Mouse (Mus musculus) liver, embryonic 13.5 days (tissue): ENCODE data around the gene Syngr1. TPM values are rescaled to one million over a fixed set of nuclear protein-coding genes. Genes with fewer than 3 reads are reported as not detected.

Source experiments
- ATAC-seq: fragments of 200-750 bp; cut with Nextera tagmentation; 2 replicates; pipeline ENCODE4 v1.8.0; 2017; ENCODE audit warnings: low read depth, mild to moderate bottlenecking, moderate number of reproducible peaks, moderate library complexity
- DNase-seq: peaks from one replicate; pipeline ENCODE4 v3.0.0; 2022
- H3K27ac ChIP-seq: fragments of 300-500 bp; sonication (generic); 2 replicates; pipeline ENCODE4 v1.5.1; 2015; ENCODE audit warnings: moderate library complexity, mild to moderate bottlenecking, inconsistent platforms
- H3K27me3 ChIP-seq: fragments of 300-500 bp; sonication (generic); 2 replicates; pipeline ENCODE4 v1.6.1; 2015; ENCODE audit warnings: mild to moderate bottlenecking, inconsistent platforms
- H3K36me3 ChIP-seq: fragments of 300-500 bp; sonication (generic); 2 replicates; pipeline ENCODE4 v1.6.1; 2015; ENCODE audit warnings: mild to moderate bottlenecking, inconsistent platforms
- H3K4me1 ChIP-seq: fragments of 300-500 bp; sonication (generic); replicated peaks from 2 replicates; pipeline ENCODE4 v1.6.1; 2015; ENCODE audit warnings: inconsistent platforms
- H3K4me2 ChIP-seq: fragments of 300-500 bp; sonication (generic); 2 replicates; pipeline ENCODE4 v1.6.1; 2015; ENCODE audit warnings: inconsistent platforms, mild to moderate bottlenecking, moderate library complexity
- H3K4me3 ChIP-seq: fragments of 300-500 bp; sonication (generic); replicated peaks from 2 replicates; pipeline ENCODE4 v1.5.1; 2015; ENCODE audit warnings: mild to moderate bottlenecking, inconsistent platforms
- H3K9ac ChIP-seq: fragments of 300-500 bp; sonication (generic); 2 replicates; pipeline ENCODE4 v1.6.1; 2015; ENCODE audit warnings: mild to moderate bottlenecking, inconsistent platforms
- H3K9me3 ChIP-seq: fragments of 300-500 bp; sonication (generic); replicated peaks from 2 replicates; pipeline ENCODE4 v1.6.1; 2016; ENCODE audit warnings: inconsistent platforms
- WGBS: fragments of 180-500 bp; shearing (Covaris S2); methylation state at CpG from one replicate; pipeline ENCODE4 v1.1.7; 2015; ENCODE audit not compliant: insufficient replicate concordance; 5-methylcytosine and 5-hydroxymethylcytosine counted together
- polyA plus RNA-seq: library from polyadenylated mRNA; unstranded; fragments of >200 nt; fragmentation: Nextera tagmentation; extraction: Ambion mirVana; gene quantifications from 2 replicates; pipeline ENCODE4 v1.2.1, GENCODE M21; 2015

Gene Syngr1
- polyA plus RNA-seq, 1 experiment from 2014 or later, result 20.5 TPM

DNA sequence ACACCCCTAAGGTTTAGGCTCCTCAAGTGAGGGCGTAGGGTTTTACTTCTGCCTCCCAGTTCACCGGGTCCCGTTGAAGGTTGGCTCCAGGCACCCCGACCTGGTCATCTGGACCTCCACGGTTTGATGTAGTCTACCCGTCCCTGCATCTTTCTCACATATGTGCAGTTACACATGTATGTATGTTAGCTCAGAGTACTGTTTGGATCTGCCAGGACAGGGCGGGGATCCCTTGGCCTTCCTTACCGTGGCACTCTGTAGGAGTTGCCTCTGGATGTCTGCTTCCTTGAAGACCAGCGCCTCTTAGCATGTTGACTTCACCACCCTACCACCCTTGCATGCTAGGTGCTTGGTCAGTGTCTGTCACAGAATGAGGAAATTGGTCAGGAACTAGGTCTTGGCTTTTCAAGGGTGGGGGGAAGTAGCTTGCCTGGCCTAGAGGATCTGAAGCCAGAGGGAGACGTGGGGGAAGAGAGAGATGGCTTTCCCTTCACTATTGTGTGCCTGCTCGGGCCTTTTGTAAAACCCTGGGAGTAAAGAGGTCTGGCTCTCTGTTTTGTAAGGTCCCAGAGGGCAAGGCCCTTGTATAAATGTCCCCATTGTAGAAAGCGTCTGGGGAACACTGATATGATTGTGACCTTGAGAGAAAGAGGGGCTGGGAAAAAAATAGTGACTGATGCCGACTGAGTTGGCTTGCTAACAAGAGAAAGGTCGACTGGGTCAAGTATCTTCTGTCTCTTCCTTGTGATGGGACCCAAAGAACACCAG, 42.7 kb downstream of the Syngr1 start:
- H3K4me1 ChIP-seq, result peaks cover 90% of the 10 kb centered on the region
- peak overlapping the region; percentile 76 for H3K4me3 ChIP-seq
- H3K27ac ChIP-seq, result peak overlapping the region; percentile 97
- H3K27me3 ChIP-seq, result no peaks in the 10 kb centered on the region
- peak overlapping the region; percentile 89 for H3K9ac ChIP-seq
- peak; percentile 38 for DNase-seq
- H3K9me3 ChIP-seq, result no peaks in the 10 kb centered on the region
- peak; percentile 27 for ATAC-seq
- H3K36me3 ChIP-seq, result peaks cover 27% of the 10 kb centered on the region; the same call in 1 of the 2 replicates
- 2% methylated on average over 14 of the region's 14 CpGs for WGBS
- peak overlapping the region; percentile 79 for H3K4me2 ChIP-seq

- Histone ChIP-seq H3K9ac (peak overlapping the region; percentile 89), H3K4me2 (peak overlapping the region; percentile 79), H3K9me3 (no peaks in the 10 kb centered on the region), H3K27me3 (no peaks in the 10 kb centered on the region), H3K4me1 (peaks cover 90% of the 10 kb centered on the region), H3K36me3 (peaks cover 31% of the 10 kb centered on the region; the same call in 1 of the 2 replicates), H3K4me3 (peak overlapping the region; percentile 76), H3K27ac (peak overlapping the region; percentile 97)
- no peak for ATAC-seq
- 32% methylated on average over 9 of the region's 9 CpGs for WGBS
- DNase-seq, result no peak
These were observed 43.3 kb downstream of the Syngr1 start for GRCm38 (mm10) chr15:80134450-80134847.

DNA sequence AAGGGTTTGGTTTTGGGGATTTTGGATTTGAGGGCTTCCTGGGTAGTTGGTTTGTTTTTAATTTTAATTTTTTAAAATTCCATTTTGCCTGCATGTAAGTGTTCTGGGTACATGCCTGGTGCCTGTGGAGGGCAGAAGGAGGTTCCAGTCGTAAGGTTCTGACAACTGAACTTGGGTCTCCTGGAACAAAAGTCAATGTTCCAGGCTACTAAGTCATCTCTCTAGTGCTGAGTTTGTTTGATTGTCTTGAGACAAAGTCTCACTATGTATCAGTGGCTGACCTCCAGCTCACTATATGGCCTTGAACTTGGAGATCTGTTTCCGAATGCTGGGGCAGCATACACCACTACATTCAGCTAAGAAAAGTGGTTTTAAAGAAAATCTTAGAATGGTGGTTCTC, 44.4 kb downstream of the Syngr1 start:
- WGBS, result 82% methylated on average over 2 of the region's 2 CpGs
- peak overlapping the region; percentile 89 for H3K9ac ChIP-seq
- peak overlapping the region; percentile 79 for H3K4me2 ChIP-seq
- H3K27me3 ChIP-seq, result no peaks in the 10 kb centered on the region
- peak overlapping the region; percentile 31; the same call in 1 of the 2 replicates for H3K27ac ChIP-seq
- DNase-seq (no peak), ATAC-seq (no peak)
- no peak overlapping the region for H3K4me3 ChIP-seq
- H3K9me3 ChIP-seq, result no peaks in the 10 kb centered on the region
- H3K36me3 ChIP-seq, result peaks cover 41% of the 10 kb centered on the region
- peaks cover 86% of the 10 kb centered on the region for H3K4me1 ChIP-seq

GRCm38 (mm10) chr15:80136645-80137044, 45.5 kb downstream of the Syngr1 start:
- H3K9ac ChIP-seq, result no peak overlapping the region
- no peaks in the 10 kb centered on the region for H3K9me3 ChIP-seq
- WGBS, result 73% methylated on average over 3 of the region's 3 CpGs
- H3K27me3 ChIP-seq, result no peaks in the 10 kb centered on the region
- ATAC-seq (no peak), DNase-seq (no peak)
- H3K4me3 ChIP-seq, result no peak overlapping the region
- peak overlapping the region; percentile 60; the same call in 1 of the 2 replicates for H3K27ac ChIP-seq
- H3K36me3 ChIP-seq, result peaks cover 53% of the 10 kb centered on the region
- peaks cover 75% of the 10 kb centered on the region for H3K4me1 ChIP-seq
- H3K4me2 ChIP-seq, result peak overlapping the region; percentile 20; the same call in 1 of the 2 replicates

- Histone ChIP-seq H3K9ac (peak overlapping the region; percentile 30; the same call in 1 of the 2 replicates), H3K27ac (peak overlapping the region; percentile 36), H3K4me3 (no peak overlapping the region), H3K27me3 (no peaks in the 10 kb centered on the region), H3K36me3 (peaks cover 62% of the 10 kb centered on the region), H3K4me1 (peaks cover 63% of the 10 kb centered on the region), H3K9me3 (0 out of 2 replicates have a peak, but pooled peaks cover 5% of the 10 kb centered on the region), H3K4me2 (no peak overlapping the region)
- no peak for DNase-seq
- 80% methylated on average over 17 of the region's 17 CpGs for WGBS
- no peak for ATAC-seq
These were observed 47.0 kb downstream of the Syngr1 start for GRCm38 (mm10) chr15:80137945-80138791.

- DNase-seq, result no peak
- Histone ChIP-seq H3K27me3 (no peaks in the 10 kb centered on the region), H3K9me3 (0 out of 2 replicates have a peak, but pooled peaks cover 5% of the 10 kb centered on the region), H3K36me3 (peaks cover 82% of the 10 kb centered on the region), H3K27ac (no peak overlapping the region), H3K4me3 (no peak overlapping the region), H3K4me2 (no peak overlapping the region), H3K4me1 (peaks cover 49% of the 10 kb centered on the region), H3K9ac (no peak overlapping the region)
- 85% methylated on average over 2 of the region's 2 CpGs for WGBS
- no peak for ATAC-seq
These were observed 49.2 kb downstream of the Syngr1 start for GRCm38 (mm10) chr15:80140302-80140701.

DNA sequence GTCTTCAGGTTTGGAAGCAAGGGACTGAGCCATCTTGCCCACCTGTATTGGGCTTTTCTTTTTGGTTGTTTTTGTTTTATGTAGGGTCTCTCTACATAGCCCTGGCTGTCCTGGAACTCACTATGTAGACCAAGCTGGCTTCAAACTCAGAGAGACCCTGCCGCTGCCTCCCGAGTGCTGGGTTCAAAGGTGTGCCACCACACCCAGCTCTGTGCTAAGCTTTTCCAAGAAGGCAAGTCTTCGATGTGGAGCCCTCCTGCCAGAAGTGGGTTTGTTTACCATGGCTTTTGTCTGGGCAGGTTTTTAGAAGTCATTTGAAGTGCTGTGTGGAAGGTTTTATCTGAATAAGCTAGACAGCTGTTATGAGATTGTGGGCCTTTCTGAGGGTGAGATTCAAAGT, 49.7 kb downstream of the Syngr1 start:
- no peaks in the 10 kb centered on the region for H3K27me3 ChIP-seq
- no peak overlapping the region for H3K4me2 ChIP-seq
- H3K27ac ChIP-seq, result no peak overlapping the region
- H3K36me3 ChIP-seq, result peaks cover 86% of the 10 kb centered on the region
- H3K4me3 ChIP-seq, result no peak overlapping the region
- no peak overlapping the region for H3K9ac ChIP-seq
- no peak for DNase-seq
- WGBS, result 84% methylated on average over 3 of the region's 3 CpGs
- no peak for ATAC-seq
- H3K9me3 ChIP-seq, result 0 out of 2 replicates have a peak, but pooled peaks cover 5% of the 10 kb centered on the region
- H3K4me1 ChIP-seq, result peaks cover 49% of the 10 kb centered on the region

DNA sequence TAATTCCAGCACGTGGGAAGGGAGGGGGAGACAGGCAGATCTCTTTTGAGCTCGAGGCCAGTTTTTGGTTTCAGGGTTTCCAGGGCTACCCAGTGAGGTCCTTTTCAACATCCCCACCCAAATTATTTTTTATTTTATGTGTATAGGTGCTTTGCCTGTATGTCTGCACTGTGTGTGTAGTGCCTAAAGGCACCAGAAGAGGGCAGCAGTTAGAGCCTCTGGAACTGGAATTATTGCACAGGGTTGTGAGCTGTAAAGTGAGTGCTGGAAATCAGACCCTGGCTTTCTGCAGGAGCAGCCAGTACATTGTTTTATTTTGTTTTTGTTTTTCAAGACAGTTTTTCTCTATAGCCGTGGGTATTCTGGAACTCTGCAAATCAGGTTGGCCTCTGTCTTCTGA, 51.0 kb downstream of the Syngr1 start:
- Histone ChIP-seq H3K9ac (no peak overlapping the region), H3K4me2 (no peak overlapping the region), H3K27ac (no peak overlapping the region), H3K27me3 (no peaks in the 10 kb centered on the region), H3K4me1 (peaks cover 49% of the 10 kb centered on the region), H3K9me3 (0 out of 2 replicates have a peak, but pooled peaks cover 5% of the 10 kb centered on the region), H3K4me3 (no peak overlapping the region), H3K36me3 (peaks cover 74% of the 10 kb centered on the region)
- WGBS, result 90% methylated on average over 3 of the region's 3 CpGs
- ATAC-seq, result no peak
- DNase-seq, result no peak

DNA sequence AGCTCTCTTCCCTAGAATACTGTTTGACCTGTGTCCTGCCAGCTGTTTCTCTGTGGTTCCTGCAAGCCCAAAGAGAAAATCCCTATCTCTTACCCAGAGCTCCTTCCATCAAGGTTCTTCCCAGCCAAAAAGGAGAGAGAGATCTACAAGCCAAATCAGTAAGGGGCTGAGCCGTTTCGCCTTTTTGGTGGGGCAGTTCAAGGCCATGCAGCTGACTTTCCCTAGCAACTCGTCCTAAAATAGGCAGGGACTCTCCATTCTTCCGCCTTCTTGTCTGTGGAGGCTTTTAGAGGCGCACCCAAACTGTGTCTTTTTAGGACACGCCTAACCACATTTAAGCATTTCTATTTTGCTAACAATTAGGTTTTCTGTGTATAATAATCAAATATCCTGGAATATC, 52.6 kb downstream of the Syngr1 start:
- Histone ChIP-seq H3K36me3 (peaks cover 67% of the 10 kb centered on the region), H3K4me3 (no peak overlapping the region), H3K4me2 (no peak overlapping the region), H3K27ac (no peak overlapping the region), H3K27me3 (no peaks in the 10 kb centered on the region), H3K9ac (no peak overlapping the region), H3K9me3 (0 out of 2 replicates have a peak, but pooled peaks cover 5% of the 10 kb centered on the region), H3K4me1 (peaks cover 39% of the 10 kb centered on the region)
- no peak for ATAC-seq
- WGBS, result 80% methylated on average over 6 of the region's 6 CpGs
- DNase-seq, result no peak

- Histone ChIP-seq H3K9ac (no peak overlapping the region), H3K27me3 (no peaks in the 10 kb centered on the region), H3K4me2 (no peak overlapping the region), H3K27ac (no peak overlapping the region), H3K4me1 (peaks cover 26% of the 10 kb centered on the region), H3K36me3 (peaks cover 70% of the 10 kb centered on the region), H3K9me3 (0 out of 2 replicates have a peak, but pooled peaks cover 5% of the 10 kb centered on the region), H3K4me3 (no peak overlapping the region)
- DNase-seq, result no peak
- 95% methylated on average over 5 of the region's 5 CpGs for WGBS
- no peak for ATAC-seq
These were observed 54.3 kb downstream of the Syngr1 start for GRCm38 (mm10) chr15:80145397-80145796.

- H3K9ac ChIP-seq, result no peak overlapping the region
- H3K27me3 ChIP-seq, result no peaks in the 10 kb centered on the region
- H3K4me1 ChIP-seq, result peaks cover 26% of the 10 kb centered on the region
- H3K27ac ChIP-seq, result no peak overlapping the region
- 37% methylated on average over 6 of the region's 6 CpGs for WGBS
- peaks cover 70% of the 10 kb centered on the region for H3K36me3 ChIP-seq
- H3K4me2 ChIP-seq, result no peak overlapping the region
- ATAC-seq (peak; percentile 39; the same call in 1 of the 2 replicates), DNase-seq (no peak)
- H3K9me3 ChIP-seq, result 0 out of 2 replicates have a peak, but pooled peaks cover 5% of the 10 kb centered on the region
- no peak overlapping the region for H3K4me3 ChIP-seq
These were observed 55.0 kb downstream of the Syngr1 start for GRCm38 (mm10) chr15:80146153-80146552.
